13 mouse cellular contexts compared by ENCODE assay signal in the genomic region with DNA sequence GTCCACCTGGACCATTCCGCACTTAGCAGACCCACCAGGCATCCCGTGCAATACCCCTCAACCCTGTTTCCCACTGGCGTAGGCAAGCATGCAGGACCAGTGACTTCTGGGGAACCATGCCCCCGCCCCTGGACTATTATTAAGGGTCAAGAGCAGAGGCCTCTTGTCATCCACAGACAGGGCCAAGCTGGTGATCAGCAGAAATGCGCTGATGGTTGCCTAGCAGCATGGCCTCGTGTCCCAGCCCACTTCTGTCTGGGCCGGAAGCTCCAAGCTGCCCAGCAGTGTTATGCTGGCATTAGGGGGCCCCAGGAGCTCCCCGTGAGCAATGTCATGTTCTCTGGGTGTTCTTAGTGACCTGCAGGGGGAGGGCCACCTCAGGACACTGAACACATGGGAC.
"Had no signal": no experiment of that assay in that cellular context is flagged by ENCODE, and none has a peak within 500 bp of the region (broad histone marks: within the 10 kb centered on the region; RNA-seq: fewer than 3 reads in every experiment).

No protein-coding gene starts in this region.

- H3K9me3 ChIP-seq: liver, embryonic 13.5 days; megakaryocyte, embryonic 14.5 days; midbrain, embryonic 10.5 days; midbrain, embryonic 13.5 days; stomach, embryonic 15.5 days had no signal

- H3K27me3 ChIP-seq: liver, embryonic 13.5 days; megakaryocyte, embryonic 14.5 days; midbrain, embryonic 13.5 days; stomach, embryonic 15.5 days had no signal

- DNase-seq: kidney, postnatal 14 days; layer of hippocampus, adult 9-11 months; liver, embryonic 13.5 days; lung, adult 2 months; lung, postnatal 14 days; right cerebral cortex, postnatal 25 days; spleen, adult 18-20 months; thymus, postnatal 25 days had no signal

- H3K27ac ChIP-seq: layer of hippocampus, adult 2 months; liver, embryonic 13.5 days; midbrain, embryonic 10.5 days; midbrain, embryonic 13.5 days; stomach, embryonic 15.5 days had no signal

- H3K4me3 ChIP-seq: layer of hippocampus, adult 2 months; liver, embryonic 13.5 days; midbrain, embryonic 10.5 days; midbrain, embryonic 13.5 days; stomach, embryonic 15.5 days had no signal

- H3K36me3 ChIP-seq: midbrain, embryonic 13.5 days had no signal
